Mouse (Mus musculus) forebrain, embryonic 16.5 days (tissue): ENCODE data around the gene Col23a1. TPM values are rescaled to one million over a fixed set of nuclear protein-coding genes. Genes with fewer than 3 reads are reported as not detected.

ENCODE experiments used
- ATAC-seq: fragments of 200-750 bp; cut with Nextera tagmentation; 2 replicates; pipeline ENCODE4 v1.8.0; 2017; ENCODE audit warnings: mild to moderate bottlenecking, moderate library complexity
- H3K27ac ChIP-seq: fragments of 300-500 bp; sonication (generic); 2 replicates; pipeline ENCODE4 v1.5.1; 2014; ENCODE audit warnings: low read length, control low read depth
- H3K27me3 ChIP-seq: fragments of 300-500 bp; sonication (generic); replicated peaks from 2 replicates; pipeline ENCODE4 v1.6.1; 2014; ENCODE audit warnings: low read length; ENCODE audit not compliant: control insufficient read depth, insufficient read depth
- H3K36me3 ChIP-seq: fragments of 300-500 bp; sonication (generic); 2 replicates; pipeline ENCODE4 v1.6.1; 2014; ENCODE audit not compliant: control insufficient read depth, insufficient read depth
- H3K4me1 ChIP-seq: fragments of 300-500 bp; sonication (generic); replicated peaks from 2 replicates; pipeline ENCODE4 v1.6.1; 2014; ENCODE audit warnings: low read length; ENCODE audit not compliant: control insufficient read depth, insufficient read depth
- H3K4me2 ChIP-seq: fragments of 300-500 bp; sonication (generic); 2 replicates; pipeline ENCODE4 v1.6.1; 2014; ENCODE audit warnings: mild to moderate bottlenecking, low read length, control low read depth
- H3K4me3 ChIP-seq: fragments of 300-500 bp; sonication (generic); replicated peaks from 2 replicates; pipeline ENCODE4 v1.5.1; 2014; ENCODE audit warnings: mild to moderate bottlenecking, low read length, control low read depth
- H3K9ac ChIP-seq: fragments of 300-500 bp; sonication (generic); replicated peaks from 2 replicates; pipeline ENCODE4 v1.6.1; 2014; ENCODE audit warnings: low read depth, low read length, control low read depth
- H3K9me3 ChIP-seq: fragments of 300-500 bp; sonication (generic); 2 replicates; pipeline ENCODE4 v1.6.1; 2016; ENCODE audit warnings: low read length; ENCODE audit not compliant: control insufficient read depth
- WGBS: fragments of 180-500 bp; shearing (Covaris S2); extraction: QIAGEN DNeasy Blood & Tissue Kit; methylation state at CpG from one replicate; pipeline ENCODE4 v1.1.7; 2014; 5-methylcytosine and 5-hydroxymethylcytosine counted together
- polyA plus RNA-seq: library from polyadenylated mRNA; unstranded; fragments of >200 nt; fragmentation: Nextera tagmentation; extraction: Ambion mirVana; gene quantifications from 2 replicates; pipeline ENCODE4 v1.2.1, GENCODE M21; 2015

Gene Col23a1
- polyA plus RNA-seq, 1 experiment from 2014 or later = 3.0 TPM

DNA sequence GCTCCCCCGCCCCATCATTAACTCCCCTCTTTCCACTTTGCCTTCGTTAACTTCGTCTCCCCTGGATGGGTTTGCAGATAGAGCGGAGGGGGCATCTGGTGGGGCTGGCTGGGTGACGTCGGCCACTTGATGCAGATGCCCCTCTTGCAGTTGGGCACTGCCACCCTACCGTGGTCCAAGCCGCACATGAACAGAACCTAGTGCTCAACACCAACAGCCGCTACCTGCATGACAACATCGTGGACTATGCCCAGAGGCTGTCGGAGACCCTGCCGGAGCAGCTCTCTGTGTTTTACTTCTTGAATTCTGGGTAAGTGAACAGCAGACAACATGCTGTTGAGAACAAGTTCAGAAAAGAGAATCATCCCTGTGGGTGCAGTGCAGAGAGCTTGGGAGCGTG lies 296.7 kb downstream of the Col23a1 start:
- WGBS = 87% methylated on average over 13 of the region's 13 CpGs
- Histone ChIP-seq H3K9ac (no peak overlapping the region), H3K36me3 (peaks cover 13% of the 10 kb centered on the region), H3K27me3 (no peaks in the 10 kb centered on the region), H3K4me2 (no peak overlapping the region), H3K9me3 (no peaks in the 10 kb centered on the region), H3K27ac (no peak overlapping the region), H3K4me1 (peaks cover 14% of the 10 kb centered on the region), H3K4me3 (no peak overlapping the region)
- no peak for ATAC-seq

- H3K9ac ChIP-seq = no peak overlapping the region
- ATAC-seq = no peak
- H3K27me3 ChIP-seq = no peaks in the 10 kb centered on the region
- WGBS = 84% methylated on average over 1 of the region's 1 CpGs
- no peak overlapping the region for H3K27ac ChIP-seq
- no peak overlapping the region for H3K4me2 ChIP-seq
- H3K9me3 ChIP-seq = no peaks in the 10 kb centered on the region
- H3K4me1 ChIP-seq = peaks cover 14% of the 10 kb centered on the region
- no peak overlapping the region for H3K4me3 ChIP-seq
- peaks cover 20% of the 10 kb centered on the region for H3K36me3 ChIP-seq
Observed at GRCm38 (mm10) chr11:51587059-51587458, 297.3 kb downstream of the Col23a1 start.

DNA sequence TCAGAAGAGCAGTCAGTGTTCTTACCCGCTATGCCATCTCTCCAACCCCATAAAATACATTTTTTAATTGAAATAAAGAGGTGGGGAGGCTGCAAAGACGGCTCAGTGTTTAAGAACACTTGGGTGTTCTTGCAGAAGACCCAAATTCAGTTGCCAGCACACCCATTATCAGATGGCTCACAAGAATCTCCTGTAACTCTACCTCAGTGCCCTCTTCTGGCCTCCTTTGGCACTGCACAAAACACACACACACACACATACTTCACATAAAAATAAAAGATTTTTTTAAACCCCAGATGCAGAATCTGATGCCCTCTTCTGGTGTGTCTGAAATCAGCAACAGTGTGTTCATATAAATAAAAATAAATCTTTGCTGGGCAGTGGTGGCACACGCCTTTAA lies 299.1 kb downstream of the Col23a1 start:
- ATAC-seq = no peak
- WGBS = 96% methylated on average over 3 of the region's 3 CpGs
- H3K4me3 ChIP-seq = no peak overlapping the region
- no peaks in the 10 kb centered on the region for H3K9me3 ChIP-seq
- no peak overlapping the region for H3K27ac ChIP-seq
- no peak overlapping the region for H3K4me2 ChIP-seq
- H3K36me3 ChIP-seq = peaks cover 30% of the 10 kb centered on the region
- no peaks in the 10 kb centered on the region for H3K27me3 ChIP-seq
- H3K4me1 ChIP-seq = peaks cover 14% of the 10 kb centered on the region
- H3K9ac ChIP-seq = no peak overlapping the region

DNA sequence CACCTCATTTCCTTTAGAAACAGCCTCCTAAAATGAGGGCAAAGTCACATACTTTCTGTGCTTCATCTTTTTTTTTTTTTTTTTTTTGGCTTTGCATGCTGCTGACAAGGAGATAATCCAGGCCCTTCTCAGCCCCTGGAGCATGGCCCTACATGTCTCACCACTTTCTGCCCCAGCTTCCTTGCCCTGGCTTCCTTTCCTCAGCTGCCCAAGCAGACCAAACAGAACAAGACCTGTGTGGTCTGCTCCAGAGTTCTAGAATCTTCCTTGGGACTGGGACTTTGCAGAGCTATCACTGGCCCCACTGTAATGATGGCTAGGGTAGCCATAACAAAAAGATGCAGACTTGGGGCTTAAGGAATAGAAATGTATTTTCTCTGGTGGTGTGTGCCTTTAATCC lies 300.3 kb downstream of the Col23a1 start:
- H3K9ac ChIP-seq = no peak overlapping the region
- H3K4me3 ChIP-seq = no peak overlapping the region
- H3K4me2 ChIP-seq = no peak overlapping the region
- H3K9me3 ChIP-seq = no peaks in the 10 kb centered on the region
- no peak overlapping the region for H3K27ac ChIP-seq
- ATAC-seq = no peak
- no peaks in the 10 kb centered on the region for H3K27me3 ChIP-seq
- peaks cover 39% of the 10 kb centered on the region for H3K36me3 ChIP-seq
- peaks cover 9% of the 10 kb centered on the region for H3K4me1 ChIP-seq

- H3K36me3 ChIP-seq = peaks cover 50% of the 10 kb centered on the region
Observed at GRCm38 (mm10) chr11:51591168-51591567, 301.4 kb downstream of the Col23a1 start.

DNA sequence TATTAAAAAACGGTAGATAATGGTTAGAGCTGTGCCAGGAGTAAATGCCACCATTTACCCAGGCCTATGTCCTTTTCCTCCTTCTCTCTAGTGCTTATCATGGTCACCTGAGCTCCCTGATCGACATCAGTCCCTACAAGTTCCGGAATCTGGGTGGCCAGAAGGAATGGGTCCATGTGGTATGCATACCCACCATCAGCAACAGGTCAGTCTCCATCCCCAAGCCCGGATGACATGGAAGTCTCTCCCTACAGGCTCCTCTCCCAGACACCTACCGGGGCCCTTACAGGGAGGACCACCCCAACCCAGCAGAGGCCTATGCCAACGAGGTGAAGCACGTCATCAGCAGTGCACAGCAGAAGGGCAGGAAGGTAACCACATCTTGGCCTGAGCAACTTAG lies 302.2 kb downstream of the Col23a1 start:
- Histone ChIP-seq H3K27me3 (no peaks in the 10 kb centered on the region), H3K4me3 (no peak overlapping the region), H3K27ac (no peak overlapping the region), H3K4me2 (no peak overlapping the region), H3K9ac (no peak overlapping the region), H3K4me1 (no peaks in the 10 kb centered on the region), H3K36me3 (peaks cover 56% of the 10 kb centered on the region), H3K9me3 (no peaks in the 10 kb centered on the region)
- 87% methylated on average over 7 of the region's 7 CpGs for WGBS
- ATAC-seq = no peak

More at GRCm38 (mm10) chr11:51591168-51591567, 301.4 kb downstream of the Col23a1 start:
- Histone ChIP-seq H3K27me3 (no peaks in the 10 kb centered on the region), H3K4me3 (no peak overlapping the region), H3K9ac (no peak overlapping the region), H3K27ac (no peak overlapping the region), H3K4me1 (no peaks in the 10 kb centered on the region), H3K4me2 (no peak overlapping the region), H3K9me3 (no peaks in the 10 kb centered on the region)
- WGBS = 79% methylated on average over 7 of the region's 7 CpGs
- ATAC-seq = no peak

- H3K9me3 ChIP-seq = no peaks in the 10 kb centered on the region
- 95% methylated on average over 4 of the region's 4 CpGs for WGBS
- no peak overlapping the region for H3K4me3 ChIP-seq
- no peak overlapping the region for H3K27ac ChIP-seq
- H3K27me3 ChIP-seq = no peaks in the 10 kb centered on the region
- no peak for ATAC-seq
- peaks cover 55% of the 10 kb centered on the region for H3K36me3 ChIP-seq
- H3K4me2 ChIP-seq = no peak overlapping the region
- H3K4me1 ChIP-seq = no peaks in the 10 kb centered on the region
- no peak overlapping the region for H3K9ac ChIP-seq
Observed at GRCm38 (mm10) chr11:51593368-51593767, 303.6 kb downstream of the Col23a1 start.

GRCm38 (mm10) chr11:51593849-51594248 lies 304.1 kb downstream of the Col23a1 start:
- H3K27me3 ChIP-seq = no peaks in the 10 kb centered on the region
- no peaks in the 10 kb centered on the region for H3K4me1 ChIP-seq
- no peak overlapping the region for H3K4me3 ChIP-seq
- no peak for ATAC-seq
- no peak overlapping the region for H3K4me2 ChIP-seq
- H3K9me3 ChIP-seq = no peaks in the 10 kb centered on the region
- no peak overlapping the region for H3K27ac ChIP-seq
- no peak overlapping the region for H3K9ac ChIP-seq
- WGBS = 96% methylated on average over 6 of the region's 6 CpGs
- peaks cover 54% of the 10 kb centered on the region for H3K36me3 ChIP-seq

GRCm38 (mm10) chr11:51594715-51595350 lies 305.1 kb downstream of the Col23a1 start:
- H3K4me1 ChIP-seq = no peaks in the 10 kb centered on the region
- no peak for ATAC-seq

More at GRCm38 (mm10) chr11:51594715-51595350, 305.1 kb downstream of the Col23a1 start:
- H3K9ac ChIP-seq = no peak overlapping the region
- WGBS = 73% methylated on average over 3 of the region's 3 CpGs
- H3K27me3 ChIP-seq = no peaks in the 10 kb centered on the region
- no peak overlapping the region for H3K27ac ChIP-seq
- H3K36me3 ChIP-seq = peaks cover 59% of the 10 kb centered on the region
- H3K9me3 ChIP-seq = no peaks in the 10 kb centered on the region
- no peak overlapping the region for H3K4me2 ChIP-seq
- no peak overlapping the region for H3K4me3 ChIP-seq
